ENCODE assay signal across 17 mouse cellular contexts in genomic region chr4:47882076-47882475, GRCm38 (mm10).
A peak's percentile ranks its signal among the peaks of the same experiment; 100 is the strongest.
DNase-seq lines count a peak whose midpoint lies in the region; ATAC-seq and TF ChIP-seq lines count a peak whose summit lies in the region.
"Had no signal": no experiment of that assay in that cellular context is flagged by ENCODE, and none has a peak within 500 bp of the region (broad histone marks: within the 10 kb centered on the region; RNA-seq: fewer than 3 reads in every experiment).

No protein-coding gene starts in this region.

- H3K4me2 ChIP-seq in forebrain, embryonic 16.5 days (ENCODE audit: low read length) = no peak overlapping the region
- no peak overlapping the region for H3K4me2 ChIP-seq in forebrain, embryonic 12.5 days
- no peak overlapping the region for H3K4me2 ChIP-seq in lung, postnatal 0 days (replicated peaks; ENCODE audit: low read depth, low read length)
- H3K4me2 ChIP-seq in hindbrain, postnatal 0 days (ENCODE audit: low read depth, low read length) = no peak overlapping the region
- H3K4me2 ChIP-seq: liver, embryonic 12.5 days had no signal

- H3K27me3 ChIP-seq in forebrain, embryonic 16.5 days (replicated peaks; ENCODE audit: control insufficient read depth, insufficient read depth, low read length) = no peaks in the 10 kb centered on the region
- H3K27me3 ChIP-seq in forebrain, embryonic 12.5 days = no peaks in the 10 kb centered on the region
- H3K27me3 ChIP-seq in lung, postnatal 0 days (replicated peaks; ENCODE audit: insufficient read depth, low read length) = no peaks in the 10 kb centered on the region
- no peaks in the 10 kb centered on the region for H3K27me3 ChIP-seq in hindbrain, postnatal 0 days (ENCODE audit: insufficient read depth, low read length)
- H3K27me3 ChIP-seq: liver, embryonic 12.5 days had no signal

- no peak overlapping the region for H3K4me3 ChIP-seq in forebrain, embryonic 16.5 days (replicated peaks; ENCODE audit: low read length)
- no peak overlapping the region for H3K4me3 ChIP-seq in forebrain, embryonic 12.5 days (replicated peaks)
- no peak overlapping the region for H3K4me3 ChIP-seq in lung, postnatal 0 days (ENCODE audit: low read depth, low read length)
- no peak overlapping the region for H3K4me3 ChIP-seq in hindbrain, postnatal 0 days (ENCODE audit: low read length)
- H3K4me3 ChIP-seq: erythroblast, embryonic 14.5 days; liver, embryonic 12.5 days had no signal

- no peaks in the 10 kb centered on the region for H3K9me3 ChIP-seq in forebrain, embryonic 16.5 days (ENCODE audit: control insufficient read depth, low read length)
- no peaks in the 10 kb centered on the region for H3K9me3 ChIP-seq in forebrain, embryonic 12.5 days
- H3K9me3 ChIP-seq in lung, postnatal 0 days (ENCODE audit: low read length) = no peaks in the 10 kb centered on the region
- no peaks in the 10 kb centered on the region for H3K9me3 ChIP-seq in hindbrain, postnatal 0 days (ENCODE audit: low read length)
- H3K9me3 ChIP-seq: liver, embryonic 12.5 days had no signal

- 59% methylated on average over 10 of the region's 10 CpGs for WGBS in forebrain, embryonic 16.5 days
- WGBS in forebrain, embryonic 12.5 days = 79% methylated on average over 10 of the region's 10 CpGs
- WGBS in lung, postnatal 0 days = 42% methylated on average over 10 of the region's 10 CpGs
- WGBS in hindbrain, postnatal 0 days = 51% methylated on average over 10 of the region's 10 CpGs

- no peak overlapping the region for H3K9ac ChIP-seq in forebrain, embryonic 16.5 days (replicated peaks; ENCODE audit: low read depth, low read length)
- no peak overlapping the region for H3K9ac ChIP-seq in forebrain, embryonic 12.5 days
- H3K9ac ChIP-seq in lung, postnatal 0 days (replicated peaks; ENCODE audit: low read depth) = no peak overlapping the region
- H3K9ac ChIP-seq in hindbrain, postnatal 0 days (replicated peaks; ENCODE audit: low read length) = no peak overlapping the region
- H3K9ac ChIP-seq: liver, embryonic 12.5 days had no signal

- ATAC-seq in forebrain, embryonic 16.5 days = peak; percentile 59
- no peak for ATAC-seq in forebrain, embryonic 12.5 days (ENCODE audit: low FRiP score)
- no peak for ATAC-seq in lung, postnatal 0 days
- no peak for ATAC-seq in hindbrain, postnatal 0 days
- ATAC-seq: CD4-positive, CD25-positive, alpha-beta regulatory T cell, adult 4 months; liver, embryonic 12.5 days had no signal

- peaks cover 11% of the 10 kb centered on the region for H3K4me1 ChIP-seq in forebrain, embryonic 16.5 days (replicated peaks; ENCODE audit: control insufficient read depth, insufficient read depth, low read length)
- H3K4me1 ChIP-seq in forebrain, embryonic 12.5 days = no peaks in the 10 kb centered on the region; the same call in 1 of the 2 replicates
- no peaks in the 10 kb centered on the region for H3K4me1 ChIP-seq in lung, postnatal 0 days (ENCODE audit: insufficient read depth, low read depth, low read length)
- no peaks in the 10 kb centered on the region for H3K4me1 ChIP-seq in hindbrain, postnatal 0 days (ENCODE audit: insufficient read depth, low read length)
- H3K4me1 ChIP-seq: liver, embryonic 12.5 days had no signal

- H3K36me3 ChIP-seq in forebrain, embryonic 16.5 days (ENCODE audit: control insufficient read depth, insufficient read depth) = no peaks in the 10 kb centered on the region
- no peaks in the 10 kb centered on the region for H3K36me3 ChIP-seq in forebrain, embryonic 12.5 days (replicated peaks)
- H3K36me3 ChIP-seq in lung, postnatal 0 days (ENCODE audit: insufficient read depth, low read length) = no peaks in the 10 kb centered on the region
- H3K36me3 ChIP-seq in hindbrain, postnatal 0 days (ENCODE audit: insufficient read depth, low read length) = no peaks in the 10 kb centered on the region
- H3K36me3 ChIP-seq: liver, embryonic 12.5 days had no signal

- no peak for TF ChIP-seq EP300 in lung, postnatal 0 days (IDR thresholded peaks at IDR 0.05)

- peak; percentile 27 for DNase-seq in lung, postnatal 0 days (ENCODE audit: low spot score)
- no peak for DNase-seq in lung, postnatal 25 days (ENCODE audit: low spot score)
- DNase-seq in hindbrain, postnatal 0 days (ENCODE audit: low spot score) = peak; percentile 31
- DNase-seq in layer of hippocampus, postnatal 10 days (ENCODE audit: low spot score in 2 of 2) = peak; percentile 27 to 42
- DNase-seq in adrenal gland, postnatal 4 days (ENCODE audit: low spot score in 2 of 2) = no peak
- no peak for DNase-seq in testis, postnatal 10 days (ENCODE audit: low spot score)
- DNase-seq: adrenal gland, adult 8-10 months; kidney, adult 8-10 months; left cerebral cortex, postnatal 4 days; lung, postnatal 10 days; right cerebral cortex, postnatal 14 days; thymus, postnatal 4 days had no signal

- peak overlapping the region; percentile 75; the same call in 1 of the 2 replicates for H3K27ac ChIP-seq in forebrain, embryonic 16.5 days (ENCODE audit: low read length)
- H3K27ac ChIP-seq in forebrain, embryonic 12.5 days = no peak overlapping the region
- no peak overlapping the region for H3K27ac ChIP-seq in lung, postnatal 0 days (ENCODE audit: low read length)
- peak overlapping the region; percentile 23; the same call in 1 of the 2 replicates for H3K27ac ChIP-seq in hindbrain, postnatal 0 days
- H3K27ac ChIP-seq: liver, embryonic 12.5 days had no signal

- TF ChIP-seq CTCF in lung, postnatal 0 days (IDR thresholded peaks at IDR 0.05) = no peak
- no peak for TF ChIP-seq CTCF in hindbrain, postnatal 0 days (IDR thresholded peaks at IDR 0.05; ENCODE audit: low read depth)

Comparison
In these comparisons a context has a peak if more than half of its experiments do, and no peak if none do; other contexts are left out.
1. H3K27ac ChIP-seq: peak in forebrain, embryonic 16.5 days (single experiment) and hindbrain, postnatal 0 days (single experiment); none in forebrain, embryonic 12.5 days (single experiment) and lung, postnatal 0 days (single experiment).
2. DNase-seq: peak in lung, postnatal 0 days (single experiment), hindbrain, postnatal 0 days (single experiment) and layer of hippocampus, postnatal 10 days (2 of 2); none in lung, postnatal 25 days (single experiment), adrenal gland, postnatal 4 days (0 of 2) and testis, postnatal 10 days (single experiment).